Mouse (Mus musculus) colon, adult 2 months (tissue): Measurements from ENCODE around the gene Gif. TPM values are rescaled to one million over a fixed set of nuclear protein-coding genes. Genes with fewer than 3 reads are reported as not detected.

Experiments
- polyA plus RNA-seq: library from polyadenylated mRNA; depleted of rRNA; stranded (reverse); fragments of >200 nt; gene quantifications from 2 replicates; pipeline ENCODE4 v1.2.3, GENCODE M21; 2012; rRNA removed

Gif gene
- not detected in 2 replicates for polyA plus RNA-seq

DNA sequence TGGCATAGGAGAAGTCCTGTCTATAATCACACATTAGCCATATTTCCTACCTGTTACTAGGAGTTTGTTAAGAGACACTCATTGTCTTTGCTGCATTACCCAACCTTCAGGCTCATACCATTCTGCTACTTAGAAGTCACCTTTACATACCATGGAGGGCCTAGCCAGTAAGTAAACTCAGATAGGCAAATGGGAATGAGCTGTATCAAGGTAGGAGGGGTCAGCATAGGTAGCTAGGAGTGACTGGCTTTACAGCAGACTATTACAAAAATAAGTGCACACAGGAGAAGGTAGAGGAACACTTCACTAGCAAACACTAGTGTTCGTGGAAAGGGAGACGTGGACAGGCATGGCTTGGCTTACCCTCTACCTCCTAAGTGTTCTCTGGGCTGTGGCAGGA is at the start of gene Gif:
Gene Gif, plus strand, starts transcription at position 257 of the 400 bp plus-strand sequence.

DNA sequence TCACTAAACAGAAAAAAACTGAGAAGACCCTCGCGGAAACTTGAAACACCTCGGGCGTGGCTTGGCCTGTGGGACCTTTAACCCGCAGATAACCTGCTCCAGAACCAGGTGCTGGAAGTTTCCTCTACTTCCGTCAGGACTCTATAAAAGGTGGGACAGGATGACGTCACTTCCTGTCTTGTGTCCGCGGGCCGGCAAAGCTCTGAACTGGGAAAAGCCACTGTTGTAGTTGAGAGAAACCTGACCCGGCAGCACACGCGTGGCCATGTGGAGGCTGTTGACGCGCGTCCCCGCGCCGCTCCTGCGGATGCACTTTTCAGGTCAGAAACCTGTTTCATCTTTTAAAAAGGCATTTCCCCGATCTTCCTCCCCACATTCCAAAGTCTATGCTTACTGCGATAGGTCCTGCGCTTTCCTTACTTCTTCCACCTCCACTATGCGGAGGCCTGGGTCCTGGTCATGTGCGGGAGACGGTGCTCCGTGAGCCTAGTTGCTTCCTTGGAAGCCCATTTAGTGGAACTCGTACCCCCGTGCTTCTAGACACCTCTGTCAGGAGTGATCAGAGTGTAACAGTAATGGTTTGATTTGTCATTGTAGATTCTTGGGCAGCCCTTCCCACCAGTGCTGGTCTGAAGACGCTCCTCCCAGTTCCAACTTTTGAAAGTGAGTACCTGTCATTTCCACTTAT is 23.0 kb downstream of the Gif start, which contains the start of gene Mrpl16:
Gene Mrpl16, plus strand, starts transcription at position 187 of the 688 bp plus-strand sequence.

Other genes starting within 250 kb of the Gif start
- gene Ms4a6b, start 231.0 kb upstream of the Gif start, polyA plus RNA-seq = 1.9 TPM in 2 replicates
- 14.6 and 15.4 TPM in 2 replicates for gene Ms4a4d, start 210.8 kb upstream of the Gif start, polyA plus RNA-seq
- 1.2 TPM in 2 replicates for gene Ms4a6d, start 142.7 kb upstream of the Gif start, polyA plus RNA-seq
- gene Ms4a2, start 123.8 kb upstream of the Gif start, polyA plus RNA-seq = not detected in 2 replicates
- not detected in 2 replicates for gene Ms4a3, start 106.7 kb upstream of the Gif start, polyA plus RNA-seq
- not detected in 2 replicates for gene Oosp2, start 87.0 kb upstream of the Gif start, polyA plus RNA-seq
- gene Oosp1, start 56.4 kb upstream of the Gif start, polyA plus RNA-seq = not detected in 2 replicates
- gene Oosp3, start 50.5 kb upstream of the Gif start, polyA plus RNA-seq = not detected in 2 replicates
- 6.7 and 7.3 TPM in 2 replicates for gene Mrpl16, start 22.8 kb downstream of the Gif start, polyA plus RNA-seq
- gene Stx3, start 71.8 kb downstream of the Gif start, polyA plus RNA-seq = 18.1 and 22.3 TPM in 2 replicates
- not detected in 2 replicates for gene Olfr1417, start 91.7 kb downstream of the Gif start, polyA plus RNA-seq
- gene Olfr1418, start 113.5 kb downstream of the Gif start, polyA plus RNA-seq = not detected in 2 replicates
- not detected in 2 replicates for gene Olfr1419, start 127.6 kb downstream of the Gif start, polyA plus RNA-seq
- not detected in 2 replicates for gene Olfr1420, start 139.0 kb downstream of the Gif start, polyA plus RNA-seq
- 8.1 and 9.0 TPM in 2 replicates for gene Patl1, start 164.8 kb downstream of the Gif start, polyA plus RNA-seq
- 15.3 and 15.4 TPM in 2 replicates for gene Osbp, start 218.4 kb downstream of the Gif start, polyA plus RNA-seq